Mouse (Mus musculus) lung, postnatal 0 days (tissue): ENCODE results near the gene Ube2r2.

ENCODE experiments used
- CTCF ChIP-seq: IDR thresholded peaks from 2 replicates; pipeline ENCODE4 v1.5.1; 2016; ENCODE audit warnings: antibody characterized with exemption, mild to moderate bottlenecking
- EP300 ChIP-seq: IDR thresholded peaks from 2 replicates; pipeline ENCODE4 v1.6.1; 2016; ENCODE audit warnings: antibody characterized with exemption, mild to moderate bottlenecking, control low read depth

GRCm38 (mm10) chr4:41133529-41134291 lies 1.8 kb upstream of the Ube2r2 start:
- TF ChIP-seq EP300 = no peak
- TF ChIP-seq CTCF = no peak
